Mouse (Mus musculus) forebrain, postnatal 0 days (tissue): ENCODE results near the gene Cd180. TPM values are rescaled to one million over a fixed set of nuclear protein-coding genes. Genes with fewer than 3 reads are reported as not detected.

ENCODE experiments used
- ATAC-seq: fragments of 200-750 bp; cut with Nextera tagmentation; 2 replicates; pipeline ENCODE4 v1.8.0; 2017; ENCODE audit warnings: mild to moderate bottlenecking, moderate library complexity
- DNase-seq: peaks from one replicate; pipeline ENCODE4 v3.0.0-alpha.2; 2015
- H3K27ac ChIP-seq: fragments of 300-500 bp; sonication (generic); 2 replicates; pipeline ENCODE4 v1.5.1; 2014; ENCODE audit warnings: low read depth, mild to moderate bottlenecking, antibody characterized with exemption, low read length, moderate library complexity, mixed read lengths
- H3K27me3 ChIP-seq: fragments of 300-500 bp; sonication (generic); 2 replicates; pipeline ENCODE4 v1.6.1; 2014; ENCODE audit warnings: mild to moderate bottlenecking, low read length, mixed read lengths; ENCODE audit not compliant: insufficient read depth
- H3K36me3 ChIP-seq: fragments of 300-500 bp; sonication (generic); 2 replicates; pipeline ENCODE4 v1.6.1; 2014; ENCODE audit warnings: mild to moderate bottlenecking, moderate library complexity; ENCODE audit not compliant: insufficient read depth
- H3K4me1 ChIP-seq: fragments of 300-500 bp; sonication (generic); 2 replicates; pipeline ENCODE4 v1.6.1; 2014; ENCODE audit warnings: antibody characterized with exemption; ENCODE audit not compliant: insufficient read depth
- H3K4me2 ChIP-seq: fragments of 300-500 bp; sonication (generic); 2 replicates; pipeline ENCODE4 v1.6.1; 2014; ENCODE audit warnings: low read depth, mild to moderate bottlenecking, moderate library complexity
- H3K4me3 ChIP-seq: fragments of 300-500 bp; sonication (generic); 2 replicates; pipeline ENCODE4 v1.5.1; 2014; ENCODE audit warnings: low read depth, low read length, mixed read lengths
- H3K9ac ChIP-seq: fragments of 300-500 bp; sonication (generic); 2 replicates; pipeline ENCODE4 v1.6.1; 2014; ENCODE audit warnings: mild to moderate bottlenecking
- H3K9me3 ChIP-seq: fragments of 300-500 bp; sonication (generic); 2 replicates; pipeline ENCODE4 v1.6.1; 2016; ENCODE audit warnings: low read length
- CTCF ChIP-seq: sonication (generic); IDR thresholded peaks from 2 replicates; pipeline ENCODE4 v1.5.1; 2016; ENCODE audit warnings: antibody characterized with exemption, control low read depth, low read depth
- WGBS: fragments of 180-500 bp; shearing (Covaris S2); extraction: QIAGEN DNeasy Blood & Tissue Kit; methylation state at CpG from one replicate; pipeline ENCODE4 v1.1.7; 2014; 5-methylcytosine and 5-hydroxymethylcytosine counted together
- polyA plus RNA-seq: library from polyadenylated mRNA; unstranded; fragments of >200 nt; fragmentation: Nextera tagmentation; extraction: Ambion mirVana; gene quantifications from 2 replicates; pipeline ENCODE4 v1.2.1, GENCODE M21; 2015
- total RNA-seq: library from RNA; depleted of rRNA; stranded (reverse); fragments of >200 nt; gene quantifications from 2 replicates; pipeline ENCODE4 v1.2.3, GENCODE M21; 2014

The Cd180 gene
- total and polyA plus RNA-seq, 2 experiments from 2014 or later, result 0.56 to 0.57 TPM

GRCm38 (mm10) chr13:102666233-102666614 lies 27.1 kb upstream of the Cd180 start:
- Histone ChIP-seq H3K4me1 (no peaks in the 10 kb centered on the region), H3K9me3 (no peaks in the 10 kb centered on the region), H3K27me3 (no peaks in the 10 kb centered on the region), H3K36me3 (no peaks in the 10 kb centered on the region), H3K9ac (no peak overlapping the region), H3K4me2 (no peak overlapping the region), H3K4me3 (no peak overlapping the region), H3K27ac (no peak overlapping the region)
- 92% methylated on average over 12 of the region's 12 CpGs for WGBS
- DNase-seq, result no peak
- no peak for TF ChIP-seq CTCF
- ATAC-seq, result no peak

GRCm38 (mm10) chr13:102666731-102667130 lies 26.6 kb upstream of the Cd180 start:
- ATAC-seq, result no peak

GRCm38 (mm10) chr13:102667401-102667800 lies 26.0 kb upstream of the Cd180 start:
- H3K9me3 ChIP-seq, result no peaks in the 10 kb centered on the region
- TF ChIP-seq CTCF, result no peak
- no peaks in the 10 kb centered on the region for H3K36me3 ChIP-seq
- no peaks in the 10 kb centered on the region for H3K27me3 ChIP-seq
- no peak for ATAC-seq
- no peak overlapping the region for H3K9ac ChIP-seq
- DNase-seq, result no peak
- no peak overlapping the region for H3K4me2 ChIP-seq
- H3K4me3 ChIP-seq, result no peak overlapping the region
- WGBS, result 89% methylated on average over 4 of the region's 4 CpGs
- H3K4me1 ChIP-seq, result no peaks in the 10 kb centered on the region
- H3K27ac ChIP-seq, result no peak overlapping the region

More at GRCm38 (mm10) chr13:102666731-102667130, 26.6 kb upstream of the Cd180 start:
- Histone ChIP-seq H3K36me3 (no peaks in the 10 kb centered on the region), H3K4me1 (no peaks in the 10 kb centered on the region), H3K9me3 (no peaks in the 10 kb centered on the region), H3K9ac (no peak overlapping the region), H3K4me2 (no peak overlapping the region), H3K27me3 (no peaks in the 10 kb centered on the region), H3K4me3 (no peak overlapping the region), H3K27ac (no peak overlapping the region)
- WGBS, result 87% methylated on average over 4 of the region's 4 CpGs
- no peak for DNase-seq
- TF ChIP-seq CTCF, result no peak

GRCm38 (mm10) chr13:102667842-102668241 lies 25.5 kb upstream of the Cd180 start:
- Histone ChIP-seq H3K4me2 (no peak overlapping the region), H3K27me3 (no peaks in the 10 kb centered on the region), H3K9ac (no peak overlapping the region), H3K27ac (no peak overlapping the region), H3K36me3 (no peaks in the 10 kb centered on the region), H3K4me1 (no peaks in the 10 kb centered on the region), H3K9me3 (no peaks in the 10 kb centered on the region), H3K4me3 (no peak overlapping the region)
- TF ChIP-seq CTCF, result no peak
- no peak for ATAC-seq
- DNase-seq, result no peak
- WGBS, result 87% methylated on average over 9 of the region's 9 CpGs

GRCm38 (mm10) chr13:102668933-102669332 lies 24.4 kb upstream of the Cd180 start:
- TF ChIP-seq CTCF, result no peak
- 88% methylated on average over 6 of the region's 6 CpGs for WGBS
- no peak overlapping the region for H3K4me3 ChIP-seq
- no peaks in the 10 kb centered on the region for H3K36me3 ChIP-seq
- ATAC-seq (no peak), DNase-seq (no peak)
- H3K27ac ChIP-seq, result no peak overlapping the region
- H3K4me1 ChIP-seq, result no peaks in the 10 kb centered on the region
- no peaks in the 10 kb centered on the region for H3K9me3 ChIP-seq
- no peak overlapping the region for H3K4me2 ChIP-seq
- H3K9ac ChIP-seq, result no peak overlapping the region
- H3K27me3 ChIP-seq, result no peaks in the 10 kb centered on the region

- H3K9me3 ChIP-seq, result no peaks in the 10 kb centered on the region
- DNase-seq (no peak), ATAC-seq (no peak)
- no peak for TF ChIP-seq CTCF
- H3K36me3 ChIP-seq, result no peaks in the 10 kb centered on the region
- H3K4me2 ChIP-seq, result no peak overlapping the region
- H3K4me3 ChIP-seq, result no peak overlapping the region
- H3K9ac ChIP-seq, result no peak overlapping the region
- WGBS, result 43% methylated on average over 14 of the region's 14 CpGs
- H3K27me3 ChIP-seq, result no peaks in the 10 kb centered on the region
- no peak overlapping the region for H3K27ac ChIP-seq
- H3K4me1 ChIP-seq, result no peaks in the 10 kb centered on the region
Observed at GRCm38 (mm10) chr13:102669522-102670256, 23.7 kb upstream of the Cd180 start.

- Histone ChIP-seq H3K27me3 (no peaks in the 10 kb centered on the region), H3K4me1 (no peaks in the 10 kb centered on the region), H3K4me3 (no peak overlapping the region), H3K27ac (no peak overlapping the region), H3K9me3 (no peaks in the 10 kb centered on the region), H3K9ac (no peak overlapping the region), H3K36me3 (no peaks in the 10 kb centered on the region), H3K4me2 (no peak overlapping the region)
- DNase-seq (no peak), ATAC-seq (no peak)
- no peak for TF ChIP-seq CTCF
- 86% methylated on average over 7 of the region's 7 CpGs for WGBS
Observed at GRCm38 (mm10) chr13:102670503-102670902, 22.9 kb upstream of the Cd180 start.
